Mouse (Mus musculus): ENCODE data around the gene Prpf19. TPM values are rescaled to one million over a fixed set of nuclear protein-coding genes. Genes with fewer than 3 reads are reported as not detected.

Prpf19 gene
- total RNA-seq, 2 experiments from 2014 or later: 191 to 208 TPM

- no peak for DNase-seq (ENCODE audit: low spot score in 2 of 2)
Measured at GRCm38 (mm10) chr19:10892201-10892600, 2.8 kb upstream of the Prpf19 start.

- no peak for DNase-seq (ENCODE audit: low spot score in 2 of 2)
Measured at GRCm38 (mm10) chr19:10895708-10896107, 677 bp downstream of the Prpf19 start.

GRCm38 (mm10) chr19:10896849-10897248, 1.8 kb downstream of the Prpf19 start:
- no peak for DNase-seq (ENCODE audit: low spot score in 2 of 2)

- DNase-seq (ENCODE audit: low spot score in 2 of 2): no peak
Measured at GRCm38 (mm10) chr19:10897491-10897890, 2.5 kb downstream of the Prpf19 start.

- DNase-seq (ENCODE audit: low spot score in 2 of 2): no peak
Measured at GRCm38 (mm10) chr19:10900315-10900714, 5.3 kb downstream of the Prpf19 start.

- DNase-seq (ENCODE audit: low spot score in 2 of 2): no peak
Measured at GRCm38 (mm10) chr19:10901046-10901445, 6.0 kb downstream of the Prpf19 start.

GRCm38 (mm10) chr19:10904512-10904911, 9.5 kb downstream of the Prpf19 start:
- no peak for DNase-seq (ENCODE audit: low spot score in 2 of 2)

GRCm38 (mm10) chr19:10904927-10905727, 10.1 kb downstream of the Prpf19 start:
- peak; percentile 32 to 61 for DNase-seq (ENCODE audit: low spot score in 2 of 2)

- DNase-seq (ENCODE audit: low spot score in 2 of 2): no peak
Measured at GRCm38 (mm10) chr19:10905728-10906000, 10.6 kb downstream of the Prpf19 start.

- peak; percentile 62 to 69 for DNase-seq (ENCODE audit: low spot score in 2 of 2)
Measured at GRCm38 (mm10) chr19:10907891-10908290, 12.9 kb downstream of the Prpf19 start.

- no peak for DNase-seq (ENCODE audit: low spot score in 2 of 2)
Measured at GRCm38 (mm10) chr19:10909087-10909721, 14.2 kb downstream of the Prpf19 start.

- no peak for DNase-seq (ENCODE audit: low spot score in 2 of 2)
Measured at GRCm38 (mm10) chr19:10914291-10914690, 19.3 kb downstream of the Prpf19 start.

GRCm38 (mm10) chr19:10914870-10915269, 19.8 kb downstream of the Prpf19 start:
- DNase-seq (ENCODE audit: low spot score in 2 of 2): no peak

GRCm38 (mm10) chr19:10916506-10916905, 21.5 kb downstream of the Prpf19 start:
- no peak for DNase-seq (ENCODE audit: low spot score in 2 of 2)

- no peak for DNase-seq (ENCODE audit: low spot score in 2 of 2)
Measured at GRCm38 (mm10) chr19:10918321-10918991, 23.4 kb downstream of the Prpf19 start.

GRCm38 (mm10) chr19:10920532-10920931, 25.5 kb downstream of the Prpf19 start, which contains the start of gene Zp1:
Gene Zp1, minus strand, starts transcription at chr19:10920632.
- DNase-seq (ENCODE audit: low spot score in 2 of 2): no peak

GRCm38 (mm10) chr19:10921058-10921457, 26.0 kb downstream of the Prpf19 start:
- no peak for DNase-seq (ENCODE audit: low spot score in 2 of 2)

GRCm38 (mm10) chr19:10924220-10924619, 29.2 kb downstream of the Prpf19 start:
- no peak for DNase-seq (ENCODE audit: low spot score in 2 of 2)

- no peak for DNase-seq (ENCODE audit: low spot score in 2 of 2)
Measured at GRCm38 (mm10) chr19:10926123-10926621, 31.1 kb downstream of the Prpf19 start.

GRCm38 (mm10) chr19:10926666-10927065, 31.6 kb downstream of the Prpf19 start:
- no peak for DNase-seq (ENCODE audit: low spot score in 2 of 2)

GRCm38 (mm10) chr19:10930641-10931040, 35.6 kb downstream of the Prpf19 start:
- no peak for DNase-seq (ENCODE audit: low spot score in 2 of 2)

GRCm38 (mm10) chr19:10935029-10935428, 40.0 kb downstream of the Prpf19 start:
- no peak for DNase-seq (ENCODE audit: low spot score in 2 of 2)
